Mouse (Mus musculus): ENCODE results near the gene Gm45808.
"Not testable (repeated sequence)": the region's sequence is repeated elsewhere in the genome, so short reads cannot be mapped to it uniquely, and the experiment has no call there.

The Gm45808 gene

GRCm38 (mm10) chr7:45509181-45509882, 22.7 kb upstream of the Gm45808 start:
- DNase-seq (ENCODE audit: low read depth), result no peak

- peak; percentile 16 for DNase-seq (ENCODE audit: low read depth)
Observed at GRCm38 (mm10) chr7:45508561-45508960, 21.9 kb upstream of the Gm45808 start.

GRCm38 (mm10) chr7:45507583-45507982, 21.0 kb upstream of the Gm45808 start:
- DNase-seq (ENCODE audit: low read depth), result no peak

- no peak for DNase-seq (ENCODE audit: low read depth)
Observed at GRCm38 (mm10) chr7:45498427-45498826, 11.8 kb upstream of the Gm45808 start.

GRCm38 (mm10) chr7:45494548-45494947, 7.9 kb upstream of the Gm45808 start:
- no peak for DNase-seq (ENCODE audit: low read depth)

GRCm38 (mm10) chr7:45492951-45493350, 6.3 kb upstream of the Gm45808 start:
- DNase-seq (ENCODE audit: low read depth), result no peak

- no peak for DNase-seq (ENCODE audit: low read depth)
Observed at GRCm38 (mm10) chr7:45492225-45492844, 5.7 kb upstream of the Gm45808 start.

GRCm38 (mm10) chr7:45491264-45491663, 4.7 kb upstream of the Gm45808 start:
- DNase-seq (ENCODE audit: low read depth), result peak; percentile 49

- DNase-seq (ENCODE audit: low read depth), result no peak
Observed at GRCm38 (mm10) chr7:45490822-45491221, 4.2 kb upstream of the Gm45808 start.

- no peak for DNase-seq (ENCODE audit: low read depth)
Observed at GRCm38 (mm10) chr7:45489578-45489977, 3.0 kb upstream of the Gm45808 start.

- peak; percentile 60 for DNase-seq (ENCODE audit: low read depth)
Observed at GRCm38 (mm10) chr7:45488293-45489204, 1.9 kb upstream of the Gm45808 start, which contains the start of gene Dhdh. Dhdh (minus strand) TSS chr7:45488805.

GRCm38 (mm10) chr7:45487861-45488292, 1.3 kb upstream of the Gm45808 start:
- DNase-seq (ENCODE audit: low read depth), result no peak

GRCm38 (mm10) chr7:45486158-45486557, 453 bp downstream of the Gm45808 start:
- DNase-seq (ENCODE audit: low read depth), result no peak

GRCm38 (mm10) chr7:45484985-45485384, 1.6 kb downstream of the Gm45808 start:
- not testable (repeated sequence) for DNase-seq (ENCODE audit: low read depth)

GRCm38 (mm10) chr7:45482166-45482565, 4.4 kb downstream of the Gm45808 start:
- no peak for DNase-seq (ENCODE audit: low read depth)

GRCm38 (mm10) chr7:45481374-45481927, 5.2 kb downstream of the Gm45808 start, which contains the start of gene Tulp2:
Tulp2 (plus strand) TSS chr7:45481877.
- DNase-seq (ENCODE audit: low read depth), result peak; percentile 79

- DNase-seq (ENCODE audit: low read depth), result not testable (repeated sequence)
Observed at GRCm38 (mm10) chr7:45480310-45480709, 6.3 kb downstream of the Gm45808 start.

- no peak for DNase-seq (ENCODE audit: low read depth)
Observed at GRCm38 (mm10) chr7:45478774-45479173, 7.8 kb downstream of the Gm45808 start.

GRCm38 (mm10) chr7:45477003-45477402, 9.6 kb downstream of the Gm45808 start:
- peak; percentile 83 for DNase-seq (ENCODE audit: low read depth)

- DNase-seq (ENCODE audit: low read depth), result no peak
Observed at GRCm38 (mm10) chr7:45476453-45476852, 10.2 kb downstream of the Gm45808 start.

- DNase-seq (ENCODE audit: low read depth), result no peak
Observed at GRCm38 (mm10) chr7:45475291-45475969, 11.2 kb downstream of the Gm45808 start.

Data from induced T-regulatory cell, adult 2 months (primary cell).